Mouse (Mus musculus) regulatory T cell (primary cell): ENCODE measurements around the gene Smagp.
"Not testable (repeated sequence)": the region's sequence is repeated elsewhere in the genome, so short reads cannot be mapped to it uniquely, and the experiment has no call there.

Experiments used
- in situ Hi-C: fragments of 300-600 bp; cut with MboI, MseI; formaldehyde crosslinking; loops from one replicate; pipeline ENCODE4 v1.15.1; 2025; ENCODE audit warnings: high pct_unique_total_duplicates

Smagp gene

GRCm38 (mm10) chr15:100627774-100628370, 8.9 kb downstream of the Smagp start:
- in situ Hi-C loops, result no loop called here

DNA sequence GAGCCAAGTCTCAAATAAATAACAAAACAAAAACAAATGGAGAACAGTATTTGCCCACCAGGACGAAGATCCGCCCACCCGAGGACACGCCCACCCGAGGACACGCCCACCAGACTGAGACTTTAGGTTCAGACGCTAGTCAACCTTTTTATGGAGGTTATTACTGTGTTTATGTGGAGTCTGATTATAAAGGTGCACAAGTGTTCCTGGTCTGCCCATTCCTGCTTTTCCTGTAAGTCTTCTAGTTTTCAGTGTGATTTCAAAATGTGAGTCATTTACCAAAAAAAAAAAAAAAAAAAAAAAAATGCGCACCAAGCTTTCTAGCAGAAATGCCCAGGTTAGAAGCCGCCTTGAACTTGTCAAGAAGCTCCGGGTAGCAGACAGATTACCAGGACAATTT, 9.5 kb downstream of the Smagp start:
- in situ Hi-C loops, result no loop called here

GRCm38 (mm10) chr15:100624435-100624834, 12.3 kb downstream of the Smagp start:
- in situ Hi-C loops, result loop anchor here (5.0 kb wide), 1 partner anchor 58 kb away; no protein-coding TSS in a partner anchor

DNA sequence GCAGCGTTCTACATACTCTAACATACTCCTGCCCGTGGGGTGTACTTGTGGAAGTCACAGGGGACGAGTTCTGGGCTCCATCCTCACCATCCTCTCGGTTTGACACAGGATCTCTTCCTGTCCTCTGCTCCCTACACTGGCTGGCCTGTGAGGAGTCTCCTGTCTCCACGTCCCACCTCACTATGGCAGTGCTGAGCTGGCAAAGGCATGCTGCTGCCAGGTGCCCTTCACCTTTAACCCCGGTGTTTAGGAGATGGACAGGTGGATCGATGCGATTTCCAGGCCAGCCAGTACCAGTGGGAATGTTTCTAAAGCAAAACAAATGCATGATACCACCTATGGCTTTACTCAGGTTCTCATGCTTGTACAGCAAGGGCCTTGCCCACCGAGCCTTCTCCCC, 13.0 kb downstream of the Smagp start:
- in situ Hi-C loops, result loop anchor here (5.0 kb wide), 1 partner anchor 59 kb away; no protein-coding TSS in a partner anchor

- in situ Hi-C loops, result loop anchor here (5.0 kb wide), 1 partner anchor 60 kb away; no protein-coding TSS in a partner anchor
Measured at GRCm38 (mm10) chr15:100622164-100622563, 14.6 kb downstream of the Smagp start.

GRCm38 (mm10) chr15:100621671-100622070, 15.1 kb downstream of the Smagp start:
- in situ Hi-C loops, result loop anchor here (5.0 kb wide), 1 partner anchor 61 kb away; no protein-coding TSS in a partner anchor

GRCm38 (mm10) chr15:100619200-100619599, 17.5 kb downstream of the Smagp start:
- in situ Hi-C loops, result no loop called here

DNA sequence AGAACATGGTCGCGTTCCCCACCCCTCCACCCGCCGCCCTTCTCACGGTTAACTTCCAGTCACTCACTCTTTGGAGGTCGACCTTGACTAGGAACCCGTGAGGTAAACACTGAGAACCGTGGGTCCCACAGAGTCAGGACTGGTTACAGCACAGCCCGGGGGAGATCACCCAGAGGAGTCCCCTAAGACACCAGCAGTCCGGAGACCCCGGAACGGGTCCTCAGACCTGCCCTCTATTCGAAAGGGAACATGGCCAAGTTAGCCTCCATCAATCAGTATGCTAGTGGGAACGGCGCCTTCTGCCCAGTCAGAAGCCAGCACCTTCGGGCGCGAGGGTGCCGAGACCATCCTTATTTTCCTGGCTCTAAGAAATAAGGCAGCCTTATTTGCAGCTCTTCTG, 20.5 kb downstream of the Smagp start:
- in situ Hi-C loops, result no loop called here

DNA sequence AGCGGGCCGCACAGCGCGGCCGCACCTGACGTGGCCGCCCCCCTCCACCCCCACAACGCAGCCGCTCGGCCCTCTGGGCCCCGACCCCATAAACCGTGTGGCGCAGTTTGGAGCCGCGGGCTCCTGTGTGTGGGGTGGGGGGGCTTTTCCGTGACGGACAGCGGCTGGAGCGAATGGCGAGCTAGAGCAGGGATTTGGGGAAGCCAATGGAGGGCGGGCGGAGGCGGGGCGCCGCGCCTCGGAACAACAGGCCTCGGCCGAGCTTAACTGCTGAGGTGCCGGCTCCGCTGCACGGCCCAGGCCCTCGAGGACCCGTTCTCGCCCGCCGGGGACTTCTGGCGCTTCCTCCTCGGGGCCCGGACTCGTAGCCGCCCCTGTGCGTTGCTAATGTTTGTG, 20.9 kb downstream of the Smagp start:
- in situ Hi-C loops, result no loop called here

DNA sequence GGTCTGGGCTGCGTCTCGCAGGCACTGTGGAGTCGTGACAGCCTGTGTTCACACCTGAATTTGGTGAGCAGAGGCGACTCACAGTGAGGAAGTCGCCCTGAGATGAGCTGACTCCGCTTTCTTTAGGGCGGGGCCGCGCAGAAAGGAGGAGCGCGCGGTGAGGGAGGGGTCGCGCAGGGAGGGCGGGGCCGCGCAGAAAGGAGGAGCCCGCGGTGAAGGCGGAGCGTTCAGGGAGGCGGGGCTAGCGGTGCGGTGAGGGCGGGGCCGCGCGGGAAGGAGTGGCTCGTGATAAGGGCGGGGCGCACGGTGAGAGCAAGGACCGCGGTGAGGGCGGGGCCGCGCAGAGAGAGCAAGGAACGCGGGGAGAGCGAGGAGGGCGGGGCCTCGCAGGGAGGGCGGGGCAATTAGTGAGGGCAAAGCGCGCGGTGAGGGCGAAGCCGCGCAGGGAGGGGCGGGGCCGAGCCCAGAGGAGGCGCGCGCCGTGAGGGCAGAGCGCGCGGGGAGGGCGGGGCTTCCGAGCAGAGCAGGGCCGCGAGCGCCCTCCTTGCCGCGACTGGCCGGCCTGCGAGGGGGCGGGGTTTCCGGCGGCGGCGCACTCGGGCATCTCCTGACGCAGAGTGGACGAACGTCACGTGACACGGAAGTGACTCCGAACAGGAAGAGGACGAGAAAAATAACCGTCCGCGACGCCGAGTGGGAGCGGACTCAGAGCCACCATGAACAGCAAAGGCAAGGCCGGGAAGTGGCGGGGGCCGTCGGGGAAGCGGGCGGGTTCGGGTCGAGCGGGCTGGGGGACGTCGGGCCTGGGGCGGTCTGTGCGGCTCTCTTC, 21.5 kb downstream of the Smagp start, which contains the start of gene Dazap2:
Dazap2 (plus strand) TSS at position 354 of the 829 bp plus-strand sequence.
- in situ Hi-C loops, result loop anchor here (5.0 kb wide), 1 partner anchor 153 kb away; no protein-coding TSS in a partner anchor

DNA sequence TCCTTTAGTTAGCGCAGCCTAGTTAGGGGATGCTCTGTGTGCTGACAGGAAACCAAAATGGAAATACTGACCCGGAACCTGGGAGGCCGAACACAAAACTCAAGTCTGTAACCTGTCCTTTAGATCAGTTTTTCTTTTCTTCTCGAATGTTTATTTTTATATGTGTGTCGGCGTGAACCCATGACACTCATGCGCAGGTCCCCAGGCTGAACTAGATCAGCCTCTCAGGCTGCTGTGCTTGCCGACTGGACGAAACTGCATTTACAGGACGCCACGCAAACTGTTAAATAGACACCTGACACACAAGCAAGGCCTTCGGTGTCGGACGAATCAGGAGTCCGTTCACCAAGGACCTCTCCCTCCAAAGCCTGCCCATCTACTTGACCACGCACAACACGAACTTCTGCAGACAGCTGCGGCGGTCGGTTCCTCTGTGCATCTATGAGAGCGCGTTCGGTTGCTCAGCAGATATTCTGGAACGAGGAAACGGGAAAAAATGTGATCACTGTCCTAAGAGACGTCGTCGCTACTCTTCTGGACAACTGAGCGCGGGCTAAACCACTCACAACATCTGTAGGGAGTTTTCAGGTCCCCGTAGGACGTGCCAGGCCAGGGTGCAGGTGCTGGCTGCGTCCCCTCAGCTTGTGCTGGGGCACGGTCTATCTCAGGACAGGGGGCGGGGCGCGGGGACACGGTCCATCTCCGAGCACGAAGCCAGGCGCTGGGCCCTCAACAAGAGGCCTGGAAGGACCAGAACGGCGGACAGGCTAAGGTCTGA, 22.3 kb downstream of the Smagp start:
- in situ Hi-C loops, result loop anchor here (5.0 kb wide), 1 partner anchor 152 kb away; no protein-coding TSS in a partner anchor

DNA sequence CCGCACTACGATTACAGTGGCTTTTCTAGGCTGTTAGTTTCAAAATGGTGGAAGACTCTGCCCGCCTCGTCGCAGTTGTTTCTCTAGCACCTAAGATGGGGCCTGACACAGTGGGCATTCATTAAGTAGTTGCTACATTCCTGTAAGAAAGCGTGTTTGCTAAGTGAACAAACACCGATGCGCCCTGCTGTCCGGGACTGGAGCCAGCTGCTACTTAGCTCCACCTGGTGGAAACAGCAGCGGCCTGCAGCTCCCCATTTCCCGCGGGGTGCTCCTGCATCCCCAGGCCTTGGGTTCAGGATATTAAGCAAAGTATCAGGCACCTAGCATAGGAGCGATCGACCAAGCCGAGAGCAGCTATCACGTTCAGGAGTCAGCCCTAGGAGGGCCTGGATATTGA, 23.2 kb downstream of the Smagp start:
- in situ Hi-C loops, result loop anchor here (5.0 kb wide), 1 partner anchor 151 kb away; no protein-coding TSS in a partner anchor

GRCm38 (mm10) chr15:100612432-100612831, 24.3 kb downstream of the Smagp start:
- in situ Hi-C loops, result loop anchor here (5.0 kb wide), 1 partner anchor 150 kb away; no protein-coding TSS in a partner anchor

DNA sequence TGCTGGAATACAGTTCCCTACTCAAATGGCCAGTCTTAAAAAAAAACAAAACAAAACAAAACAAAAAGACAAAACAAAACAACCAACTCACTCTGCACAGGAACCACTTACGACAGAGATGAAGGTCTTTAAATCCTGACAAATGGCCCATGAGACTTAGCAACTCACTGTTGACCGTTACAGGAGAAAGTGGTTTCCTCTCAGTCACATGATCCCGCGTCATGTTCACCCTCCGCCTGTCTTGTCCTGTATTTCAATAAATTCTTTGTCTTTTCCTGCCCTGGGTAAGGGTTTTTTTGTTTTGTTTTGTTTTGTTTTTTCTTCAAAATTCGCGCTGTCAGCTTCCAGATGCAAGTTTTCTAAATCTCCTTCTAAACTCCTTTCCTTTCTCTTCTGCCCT, 24.8 kb downstream of the Smagp start:
- in situ Hi-C loops, result loop anchor here (5.0 kb wide), 1 partner anchor 150 kb away; no protein-coding TSS in a partner anchor

GRCm38 (mm10) chr15:100606677-100607076, 30.1 kb downstream of the Smagp start:
- in situ Hi-C loops, result not testable (repeated sequence)

- in situ Hi-C loops, result no loop called here
Measured at GRCm38 (mm10) chr15:100601669-100602068, 35.1 kb downstream of the Smagp start.

- in situ Hi-C loops, result no loop called here
Measured at GRCm38 (mm10) chr15:100600696-100601272, 36.0 kb downstream of the Smagp start.

GRCm38 (mm10) chr15:100600047-100600695, 36.6 kb downstream of the Smagp start:
- in situ Hi-C loops, result no loop called here

DNA sequence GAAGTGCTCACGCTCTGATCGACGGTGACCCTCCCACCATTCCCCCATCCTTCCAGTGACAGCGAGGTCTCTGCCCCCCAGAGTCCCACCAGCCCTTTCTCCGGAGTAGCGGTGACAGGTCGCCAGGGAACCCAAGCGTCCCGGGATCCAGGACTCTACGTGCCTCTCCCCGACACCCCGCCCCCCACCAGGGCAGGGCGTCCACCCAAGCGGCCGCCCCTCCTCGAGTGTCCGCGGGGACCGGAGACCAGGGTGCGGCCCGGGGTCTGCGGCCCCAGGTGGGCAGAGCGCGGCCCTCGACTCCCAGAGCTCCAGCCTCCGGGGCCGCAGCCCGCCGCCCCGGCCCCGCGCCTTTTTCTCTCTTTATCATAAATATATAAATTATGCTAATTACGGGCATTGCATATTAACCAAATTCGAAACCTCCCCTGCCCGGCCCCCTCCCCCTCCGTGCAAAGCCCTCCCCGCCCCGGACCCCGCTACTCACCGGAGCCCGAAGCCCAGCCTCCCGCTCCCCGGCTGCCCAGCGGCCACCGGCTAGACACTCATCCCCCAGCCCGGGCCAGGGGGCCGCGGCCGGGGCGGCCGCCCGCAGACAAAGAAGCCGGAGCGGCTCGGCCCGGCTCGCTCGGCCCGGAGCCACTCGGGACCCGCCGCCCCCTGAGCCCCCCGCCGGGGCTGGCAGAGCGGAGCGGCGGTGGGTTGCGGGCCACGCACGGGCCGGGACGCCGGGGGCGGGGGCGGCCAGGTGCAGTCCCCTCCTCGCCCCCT, 37.3 kb downstream of the Smagp start, which contains the start of gene Pou6f1:
Pou6f1 (minus strand) TSS at position 709 of the 771 bp plus-strand sequence.
- in situ Hi-C loops, result no loop called here

DNA sequence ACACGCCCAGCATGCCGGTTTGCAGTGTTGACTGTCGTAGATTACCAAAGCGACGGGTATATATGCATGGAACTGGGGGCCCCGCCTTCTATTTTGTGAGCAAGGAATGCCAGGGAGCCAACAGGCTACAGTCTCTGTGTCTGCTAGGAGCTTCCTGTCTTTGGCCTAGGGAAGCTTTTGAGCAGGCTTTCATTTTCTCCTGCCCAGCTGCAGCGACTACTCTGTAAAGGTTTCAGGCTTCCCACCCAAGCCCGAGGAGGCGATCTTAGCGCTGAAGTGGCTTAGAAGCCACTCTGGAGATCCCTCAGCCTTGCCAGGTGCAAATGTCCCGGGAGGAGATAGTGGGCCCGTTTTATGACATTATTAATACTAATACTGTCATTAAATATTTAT, 37.9 kb downstream of the Smagp start:
- in situ Hi-C loops, result no loop called here
